Mouse (Mus musculus) T-helper 1 cell (primary cell): ENCODE measurements at regions not wholly inside any gene's neighbourhood (a gene's known extent, or its start where the extent isn't known, plus 50 kb on each side); places are given as distances from the start of the nearest gene placed in this dataset.

Source experiments
- in situ Hi-C: fragments of 300-600 bp; cut with MboI, MseI; formaldehyde crosslinking; loops from one replicate; pipeline ENCODE4 v1.15.1; 2025; ENCODE audit warnings: high pct_unique_total_duplicates

DNA sequence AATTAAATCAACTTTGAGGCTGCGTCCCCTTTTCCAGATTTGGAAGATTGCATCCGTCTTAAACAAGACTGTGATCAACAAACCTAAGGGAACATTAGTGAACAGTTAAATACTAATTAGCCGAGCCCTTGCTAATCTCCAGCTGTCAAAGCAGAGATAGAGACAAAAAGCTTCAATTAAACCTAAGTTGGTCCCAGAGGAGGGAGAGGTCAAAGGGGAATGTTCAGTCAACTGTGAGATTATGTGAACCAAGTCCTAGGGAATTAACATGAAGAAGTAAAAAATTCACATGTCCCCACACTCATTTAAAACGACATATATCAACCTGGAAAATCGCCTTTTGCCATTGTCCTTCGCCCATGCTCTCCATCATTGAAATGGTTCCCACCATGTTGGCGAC, 59.7 kb upstream of the Tbx20 start:
- in situ Hi-C loops: no loop called here

- in situ Hi-C loops: no loop called here
These were observed 74.1 kb upstream of the Tbx20 start for GRCm38 (mm10) chr9:24848210-24848609.

- in situ Hi-C loops: no loop called here
These were observed 85.4 kb upstream of the Tbx20 start for GRCm38 (mm10) chr9:24859459-24859858.

GRCm38 (mm10) chr9:24866390-24867173, 92.5 kb upstream of the Tbx20 start:
- in situ Hi-C loops: loop anchor here (10.0 kb wide), 1 partner anchor 1602 kb away; no protein-coding TSS in a partner anchor

GRCm38 (mm10) chr9:24868746-24869145, 94.6 kb upstream of the Tbx20 start:
- in situ Hi-C loops: loop anchor here (10.0 kb wide), 1 partner anchor 1604 kb away; no protein-coding TSS in a partner anchor

DNA sequence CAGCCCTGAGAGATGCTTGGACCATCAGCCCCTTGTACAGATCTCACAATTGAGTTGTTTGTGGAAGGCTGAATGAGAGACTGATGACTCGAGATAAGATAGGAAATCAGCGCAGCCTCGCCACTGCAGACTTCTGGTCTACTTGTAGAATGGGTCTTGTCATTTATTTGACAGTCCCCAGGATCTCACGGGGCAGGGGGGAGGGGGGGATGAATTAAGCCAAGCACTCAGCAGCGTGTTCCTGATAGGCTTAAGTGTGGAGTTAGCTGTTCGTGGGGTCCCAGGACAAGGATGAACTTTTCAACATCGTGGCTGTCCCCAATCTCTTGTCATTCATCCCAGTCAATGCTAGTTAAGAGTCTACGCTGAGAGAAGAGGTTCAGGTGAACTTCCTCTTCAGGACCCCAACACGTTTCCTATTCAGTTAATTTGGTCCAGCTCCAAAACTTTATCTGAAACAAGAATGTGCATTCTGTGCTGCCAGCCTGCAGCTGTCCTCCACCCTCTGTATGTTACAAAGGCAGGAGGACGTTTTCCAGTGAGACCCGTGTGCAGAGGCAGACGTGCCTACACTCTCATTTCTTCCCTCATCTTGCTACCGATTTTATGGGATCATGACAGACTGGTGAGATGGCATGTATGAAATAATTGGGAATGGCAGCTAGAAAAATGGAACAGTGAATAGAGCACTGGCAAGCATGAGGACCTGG, 100.5 kb upstream of the Tbx20 start:
- in situ Hi-C loops: no loop called here

DNA sequence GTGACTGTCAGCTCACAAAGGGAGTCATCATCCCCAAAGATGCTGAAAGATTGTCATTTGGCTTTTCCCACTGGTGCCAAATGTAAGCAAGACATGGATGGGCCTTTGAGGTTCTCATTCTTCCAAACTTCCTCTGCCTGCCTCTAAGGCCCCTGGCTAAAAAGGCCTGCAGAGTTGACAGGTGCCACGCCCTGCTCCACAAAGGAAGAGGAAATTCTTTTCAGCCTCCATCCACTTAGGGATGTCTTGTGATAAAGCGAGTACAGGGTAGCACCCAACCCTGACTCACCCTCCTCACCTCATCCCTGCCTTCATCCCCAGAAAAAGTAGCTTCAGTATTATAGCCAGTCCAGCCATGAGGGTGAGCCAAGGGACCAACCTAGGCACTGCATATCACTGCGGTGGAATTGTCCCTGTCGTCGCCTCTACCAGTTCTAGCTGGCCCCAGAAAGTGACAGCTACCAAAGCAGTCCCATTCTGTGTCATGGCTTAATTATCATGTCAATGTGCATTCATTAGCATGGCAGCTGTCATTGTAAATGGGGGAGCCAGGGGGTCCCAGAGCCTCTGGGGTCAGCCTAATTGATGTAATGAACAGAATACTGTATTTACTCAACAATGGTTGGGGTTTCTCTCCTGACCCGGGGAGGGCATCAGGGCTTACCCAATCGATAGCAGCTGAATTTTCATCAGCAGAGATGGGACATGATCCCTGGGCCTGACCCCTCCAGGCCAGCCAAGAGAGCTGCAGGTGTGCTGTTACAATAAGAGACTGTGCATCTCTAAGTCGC, 104.5 kb upstream of the Tbx20 start:
- in situ Hi-C loops: no loop called here

DNA sequence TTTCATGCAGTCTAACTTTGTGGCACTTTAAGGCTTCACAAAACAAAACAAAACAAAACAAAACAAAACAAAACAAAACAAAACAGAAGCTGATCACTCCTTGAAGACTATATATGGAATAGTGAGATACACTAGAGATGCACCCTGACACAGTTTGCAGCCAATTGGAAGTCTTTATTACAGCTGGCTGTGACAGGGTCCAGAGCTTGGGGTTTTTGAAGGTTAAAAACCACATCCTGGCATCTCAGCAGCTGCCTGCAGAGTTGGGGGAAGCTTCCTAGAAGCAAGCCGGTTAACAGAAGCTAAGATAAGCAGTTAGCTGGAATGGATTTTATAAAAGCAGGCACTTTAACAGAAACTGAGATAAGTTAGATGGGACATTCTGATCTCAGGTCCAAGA, 105.6 kb upstream of the Tbx20 start:
- in situ Hi-C loops: no loop called here

DNA sequence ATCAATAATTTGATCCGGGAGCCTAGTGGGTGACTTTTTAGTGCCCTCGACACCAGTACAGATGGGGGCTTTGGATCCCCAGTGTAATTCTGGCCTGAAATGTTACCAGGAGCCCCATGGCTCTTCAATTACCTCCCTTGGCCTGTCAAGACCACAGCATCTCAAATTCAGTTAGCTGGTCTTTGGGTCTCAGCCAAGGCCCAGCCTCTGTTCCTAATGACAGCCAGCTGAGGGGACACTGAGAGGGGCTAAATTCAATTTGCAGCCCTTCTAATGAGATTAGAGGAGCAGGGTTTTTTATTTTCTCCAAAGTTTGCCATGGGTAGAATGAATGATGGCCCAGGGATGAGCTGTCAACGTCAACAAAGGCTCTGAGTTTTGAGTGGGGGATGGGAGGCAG, 109.9 kb upstream of the Tbx20 start:
- in situ Hi-C loops: no loop called here

- in situ Hi-C loops: no loop called here
These were observed 114.2 kb upstream of the Tbx20 start for GRCm38 (mm10) chr9:24888282-24888681.

GRCm38 (mm10) chr9:24896498-24897261, 122.6 kb upstream of the Tbx20 start:
- in situ Hi-C loops: no loop called here

- in situ Hi-C loops: no loop called here
These were observed 125.3 kb upstream of the Tbx20 start for GRCm38 (mm10) chr9:24899206-24899928.

- in situ Hi-C loops: no loop called here
These were observed 129.6 kb upstream of the Tbx20 start for GRCm38 (mm10) chr9:24903706-24904105.

GRCm38 (mm10) chr9:24909086-24909979, 135.2 kb upstream of the Tbx20 start:
- in situ Hi-C loops: no loop called here

GRCm38 (mm10) chr9:24910738-24911137, 136.6 kb upstream of the Tbx20 start:
- in situ Hi-C loops: no loop called here

DNA sequence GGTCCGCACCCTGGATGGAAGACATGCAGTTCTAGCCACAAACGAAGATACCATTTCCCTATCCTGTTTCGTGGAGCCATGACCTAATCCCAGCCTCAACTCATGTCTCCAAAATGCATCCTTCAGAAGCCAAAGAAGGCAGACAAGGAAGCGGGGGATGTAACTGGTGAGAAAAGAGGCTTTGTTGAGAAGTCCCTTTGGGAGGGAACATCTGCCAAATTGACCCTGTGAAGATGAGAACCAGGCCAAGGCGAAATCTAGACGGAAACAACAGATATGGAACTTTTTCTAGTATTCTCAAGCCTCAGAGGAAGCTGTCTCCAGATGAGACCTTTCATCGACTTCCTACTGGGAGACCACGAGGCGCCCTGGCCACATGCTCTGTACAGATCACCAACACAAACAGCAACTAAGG, 145.9 kb upstream of the Tbx20 start:
- in situ Hi-C loops: no loop called here

GRCm38 (mm10) chr9:24922051-24922860, 148.2 kb upstream of the Tbx20 start:
- in situ Hi-C loops: no loop called here

GRCm38 (mm10) chr9:24923514-24923913, 149.4 kb upstream of the Tbx20 start:
- in situ Hi-C loops: no loop called here

- in situ Hi-C loops: no loop called here
These were observed 151.5 kb upstream of the Gm10181 start for GRCm38 (mm10) chr9:24937731-24938130.
